Mouse (Mus musculus): ENCODE measurements at regions not wholly inside any gene's neighbourhood (a gene's known extent, or its start where the extent isn't known, plus 50 kb on each side); places are given as distances from the start of the nearest gene placed in this dataset.

DNA sequence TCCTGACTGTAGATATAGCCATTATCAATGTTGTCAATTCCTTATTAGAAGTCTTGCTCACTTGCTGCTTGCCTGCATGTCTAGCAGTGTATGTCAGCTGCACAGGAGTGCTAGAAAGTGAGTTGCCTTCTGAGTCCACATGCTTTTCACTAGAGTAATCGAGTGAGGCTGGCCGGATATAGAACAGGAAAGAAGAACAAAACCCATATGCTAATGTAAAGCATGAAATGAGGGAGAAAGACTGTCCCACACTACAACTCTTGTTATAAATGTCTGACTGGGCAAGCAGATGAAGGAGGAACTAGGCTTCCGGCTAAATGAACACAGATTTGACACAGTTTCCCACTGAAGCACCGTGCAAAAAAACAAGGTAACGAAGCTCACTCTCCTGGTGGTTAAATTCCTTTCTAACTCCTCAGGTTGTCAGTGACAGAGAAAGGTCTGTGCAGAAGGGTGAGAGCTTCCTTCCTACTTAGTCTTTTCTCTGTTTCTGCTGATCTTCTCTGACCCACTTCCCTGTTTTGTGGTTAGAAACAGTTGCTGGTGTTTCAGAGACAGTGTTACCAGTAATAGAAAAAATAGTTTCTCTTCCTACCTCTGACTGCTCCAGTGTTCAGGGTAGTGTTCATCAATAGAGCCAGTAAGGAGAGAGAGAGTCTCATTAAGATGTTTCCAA, 399.0 kb downstream of the Atp23 start:
- H3K36me3 ChIP-seq (ENCODE audit: control insufficient read depth, insufficient read depth, low read length) = no peaks in the 10 kb centered on the region
- ATAC-seq (ENCODE audit: low FRiP score, low read depth) (no peak), DNase-seq (ENCODE audit: low spot score) (no peak)
- 56% methylated on average over 5 of the region's 5 CpGs for WGBS
- no peak for TF ChIP-seq POLR2A (IDR thresholded peaks at IDR 0.05; ENCODE audit: borderline replicate concordance, extremely low read depth, insufficient read depth, insufficient read length)
- no peak overlapping the region for H3K4me3 ChIP-seq (replicated peaks; ENCODE audit: low read length)
- no peaks in the 10 kb centered on the region for H3K4me1 ChIP-seq (ENCODE audit: control insufficient read depth, insufficient read depth, low read length)
- no peaks in the 10 kb centered on the region for H3K9me3 ChIP-seq (ENCODE audit: control insufficient read depth, low read length)
- H3K27me3 ChIP-seq (ENCODE audit: control insufficient read depth, insufficient read depth, low read length) = no peaks in the 10 kb centered on the region
- no peak overlapping the region for H3K9ac ChIP-seq (ENCODE audit: low read depth, low read length, severe bottlenecking)
- no peak overlapping the region for H3K27ac ChIP-seq (replicated peaks; ENCODE audit: low read depth, low read length)
- no peak overlapping the region for H3K4me2 ChIP-seq (replicated peaks; ENCODE audit: low read depth, low read length, severe bottlenecking)

DNA sequence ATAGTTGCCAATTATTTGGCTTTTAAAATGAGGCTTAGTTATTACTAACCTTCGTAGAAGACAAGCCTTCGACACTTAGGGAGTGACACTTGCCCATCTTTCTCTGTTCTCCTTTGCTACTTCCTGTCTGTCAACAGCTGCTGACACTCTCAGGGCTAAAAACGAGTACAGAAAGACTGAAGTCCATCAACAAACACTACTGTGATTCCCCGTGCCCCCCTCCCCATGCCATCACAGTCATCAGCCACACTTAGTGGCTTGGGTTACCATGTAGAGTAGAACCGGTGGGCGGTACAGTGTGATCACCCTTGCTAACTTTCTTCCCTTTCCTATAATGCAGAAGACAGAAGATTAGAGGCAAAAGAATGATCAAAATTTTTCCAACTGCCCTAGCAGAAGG, 402.4 kb downstream of the Atp23 start:
- Histone ChIP-seq H3K27ac (replicated peaks; ENCODE audit: low read depth, low read length) (no peak overlapping the region), H3K4me3 (replicated peaks; ENCODE audit: low read length) (no peak overlapping the region), H3K9ac (ENCODE audit: low read depth, low read length, severe bottlenecking) (no peak overlapping the region), H3K4me2 (replicated peaks; ENCODE audit: low read depth, low read length, severe bottlenecking) (no peak overlapping the region), H3K9me3 (ENCODE audit: control insufficient read depth, low read length) (no peaks in the 10 kb centered on the region), H3K4me1 (ENCODE audit: control insufficient read depth, insufficient read depth, low read length) (no peaks in the 10 kb centered on the region), H3K36me3 (ENCODE audit: control insufficient read depth, insufficient read depth, low read length) (no peaks in the 10 kb centered on the region), H3K27me3 (ENCODE audit: control insufficient read depth, insufficient read depth, low read length) (no peaks in the 10 kb centered on the region)
- TF ChIP-seq POLR2A (IDR thresholded peaks at IDR 0.05; ENCODE audit: borderline replicate concordance, extremely low read depth, insufficient read depth, insufficient read length) = no peak
- 87% methylated on average over 6 of the region's 6 CpGs for WGBS
- no peak for DNase-seq (ENCODE audit: low spot score)
- no peak for ATAC-seq (ENCODE audit: low FRiP score, low read depth)

DNA sequence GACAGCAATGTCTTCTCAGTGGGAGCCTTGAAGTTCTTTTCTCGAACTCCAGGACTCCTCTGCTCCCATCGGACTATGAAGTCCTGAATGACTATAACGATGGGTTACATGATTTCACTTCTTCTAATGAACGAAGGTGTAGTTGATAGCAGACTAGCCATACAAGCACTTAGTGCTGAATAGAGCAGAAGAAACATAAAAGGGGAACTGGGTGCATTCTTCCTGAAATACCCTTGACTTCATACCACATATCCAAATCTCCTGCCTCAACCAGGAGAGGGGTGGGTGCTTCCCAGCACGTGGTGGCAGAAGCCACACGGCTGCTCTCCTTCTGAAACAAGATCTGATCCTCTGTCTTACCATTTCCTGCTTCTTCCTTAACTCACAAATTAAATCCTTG, 407.4 kb downstream of the Atp23 start:
- no peaks in the 10 kb centered on the region for H3K4me1 ChIP-seq (ENCODE audit: control insufficient read depth, insufficient read depth, low read length)
- no peaks in the 10 kb centered on the region for H3K9me3 ChIP-seq (ENCODE audit: control insufficient read depth, low read length)
- ATAC-seq (ENCODE audit: low FRiP score, low read depth) (no peak), DNase-seq (ENCODE audit: low spot score) (no peak)
- no peak overlapping the region for H3K4me3 ChIP-seq (replicated peaks; ENCODE audit: low read length)
- no peak overlapping the region for H3K27ac ChIP-seq (replicated peaks; ENCODE audit: low read depth, low read length)
- no peaks in the 10 kb centered on the region for H3K36me3 ChIP-seq (ENCODE audit: control insufficient read depth, insufficient read depth, low read length)
- no peak for TF ChIP-seq POLR2A (IDR thresholded peaks at IDR 0.05; ENCODE audit: borderline replicate concordance, extremely low read depth, insufficient read depth, insufficient read length)
- no peak overlapping the region for H3K9ac ChIP-seq (ENCODE audit: low read depth, low read length, severe bottlenecking)
- WGBS = 78% methylated on average over 6 of the region's 6 CpGs
- H3K4me2 ChIP-seq (replicated peaks; ENCODE audit: low read depth, low read length, severe bottlenecking) = no peak overlapping the region
- no peaks in the 10 kb centered on the region for H3K27me3 ChIP-seq (ENCODE audit: control insufficient read depth, insufficient read depth, low read length)

DNA sequence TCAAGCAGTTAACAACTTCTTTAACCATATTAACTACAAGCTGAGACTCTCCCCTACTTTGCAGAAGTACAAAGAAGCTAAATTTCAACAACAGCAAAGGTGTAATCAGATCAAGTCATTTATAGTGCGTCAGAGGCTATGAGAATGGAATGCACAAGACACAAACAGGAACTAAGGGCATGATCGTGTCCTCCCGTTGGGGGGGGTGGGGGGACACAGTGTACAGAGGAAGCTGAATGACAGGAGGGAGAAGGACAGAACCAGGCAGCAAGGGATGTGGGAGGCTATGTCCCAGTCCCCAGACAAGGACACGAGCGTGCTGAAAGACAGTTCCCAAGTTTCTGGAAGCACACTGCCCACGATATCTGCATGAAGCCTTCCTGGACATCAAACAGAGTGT, 408.9 kb downstream of the Atp23 start:
- no peaks in the 10 kb centered on the region for H3K27me3 ChIP-seq (ENCODE audit: control insufficient read depth, insufficient read depth, low read length)
- no peaks in the 10 kb centered on the region for H3K4me1 ChIP-seq (ENCODE audit: control insufficient read depth, insufficient read depth, low read length)
- no peak overlapping the region for H3K4me3 ChIP-seq (replicated peaks; ENCODE audit: low read length)
- ATAC-seq (ENCODE audit: low FRiP score, low read depth) (no peak), DNase-seq (ENCODE audit: low spot score) (no peak)
- H3K9ac ChIP-seq (ENCODE audit: low read depth, low read length, severe bottlenecking) = no peak overlapping the region
- H3K27ac ChIP-seq (replicated peaks; ENCODE audit: low read depth, low read length) = no peak overlapping the region
- 81% methylated on average over 6 of the region's 6 CpGs for WGBS
- no peak overlapping the region for H3K4me2 ChIP-seq (replicated peaks; ENCODE audit: low read depth, low read length, severe bottlenecking)
- no peaks in the 10 kb centered on the region for H3K9me3 ChIP-seq (ENCODE audit: control insufficient read depth, low read length)
- H3K36me3 ChIP-seq (ENCODE audit: control insufficient read depth, insufficient read depth, low read length) = no peaks in the 10 kb centered on the region
- TF ChIP-seq POLR2A (IDR thresholded peaks at IDR 0.05; ENCODE audit: borderline replicate concordance, extremely low read depth, insufficient read depth, insufficient read length) = no peak

DNA sequence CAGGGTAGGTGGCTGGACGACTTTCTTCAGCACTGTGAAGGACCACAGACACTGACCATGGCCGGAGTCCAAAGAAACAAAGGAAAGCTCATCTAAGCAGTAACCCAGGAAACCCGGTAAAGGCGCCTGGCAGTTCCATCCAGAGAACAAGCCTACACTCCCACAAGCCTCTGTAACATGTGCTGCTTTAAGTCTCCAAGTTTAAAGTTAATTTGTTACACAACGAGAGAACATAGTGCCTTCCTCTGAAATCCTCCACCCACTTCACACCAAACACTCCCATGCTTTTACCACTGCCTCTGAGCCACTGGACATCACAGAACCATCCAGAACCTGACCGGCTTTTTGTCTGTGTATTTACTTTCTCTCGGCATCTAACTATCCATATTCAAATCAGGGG, 416.0 kb downstream of the Atp23 start:
- 89% methylated on average over 7 of the region's 7 CpGs for WGBS
- no peak overlapping the region for H3K27ac ChIP-seq (replicated peaks; ENCODE audit: low read depth, low read length)

DNA sequence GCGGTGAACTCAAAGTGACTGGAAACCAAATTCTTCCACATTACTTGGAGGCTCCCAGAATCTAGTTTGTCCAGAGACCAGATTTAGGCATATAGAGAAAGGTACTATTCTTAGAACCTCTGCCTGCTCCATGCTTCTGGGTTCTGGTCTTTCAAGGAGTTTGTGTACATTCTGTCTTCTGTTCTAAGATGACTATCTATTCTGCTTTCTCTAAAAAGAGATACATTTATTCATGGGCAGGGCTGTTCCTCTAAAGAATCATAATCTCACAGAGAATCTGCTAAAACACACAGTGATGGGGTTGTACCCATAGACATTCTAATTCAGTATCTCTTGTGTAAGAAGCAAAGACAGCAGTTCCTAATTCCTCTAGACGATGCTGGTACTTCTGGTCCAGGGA, 417.7 kb downstream of the Atp23 start:
- H3K9ac ChIP-seq (ENCODE audit: low read depth, low read length, severe bottlenecking) = no peak overlapping the region
- no peak for DNase-seq (ENCODE audit: low spot score)
- H3K4me3 ChIP-seq (replicated peaks; ENCODE audit: low read length) = no peak overlapping the region
- H3K27ac ChIP-seq (replicated peaks; ENCODE audit: low read depth, low read length) = no peak overlapping the region
- no peaks in the 10 kb centered on the region for H3K9me3 ChIP-seq (ENCODE audit: control insufficient read depth, low read length)
- no peaks in the 10 kb centered on the region for H3K36me3 ChIP-seq (ENCODE audit: control insufficient read depth, insufficient read depth, low read length)
- no peak for ATAC-seq (ENCODE audit: low FRiP score, low read depth)
- no peaks in the 10 kb centered on the region for H3K27me3 ChIP-seq (ENCODE audit: control insufficient read depth, insufficient read depth, low read length)
- WGBS = 88% methylated on average over 2 of the region's 2 CpGs
- no peak for TF ChIP-seq POLR2A (IDR thresholded peaks at IDR 0.05; ENCODE audit: borderline replicate concordance, extremely low read depth, insufficient read depth, insufficient read length)
- H3K4me1 ChIP-seq (ENCODE audit: control insufficient read depth, insufficient read depth, low read length) = no peaks in the 10 kb centered on the region
- H3K4me2 ChIP-seq (replicated peaks; ENCODE audit: low read depth, low read length, severe bottlenecking) = no peak overlapping the region

More for the DNA sequence above, 416.0 kb downstream of the Atp23 start:
- Histone ChIP-seq H3K4me3 (replicated peaks; ENCODE audit: low read length) (no peak overlapping the region), H3K9me3 (ENCODE audit: control insufficient read depth, low read length) (no peaks in the 10 kb centered on the region), H3K9ac (ENCODE audit: low read depth, low read length, severe bottlenecking) (no peak overlapping the region), H3K36me3 (ENCODE audit: control insufficient read depth, insufficient read depth, low read length) (no peaks in the 10 kb centered on the region), H3K27me3 (ENCODE audit: control insufficient read depth, insufficient read depth, low read length) (no peaks in the 10 kb centered on the region), H3K4me2 (replicated peaks; ENCODE audit: low read depth, low read length, severe bottlenecking) (no peak overlapping the region), H3K4me1 (ENCODE audit: control insufficient read depth, insufficient read depth, low read length) (no peaks in the 10 kb centered on the region)
- DNase-seq (ENCODE audit: low spot score) (no peak), ATAC-seq (ENCODE audit: low FRiP score, low read depth) (no peak)
- no peak for TF ChIP-seq POLR2A (IDR thresholded peaks at IDR 0.05; ENCODE audit: borderline replicate concordance, extremely low read depth, insufficient read depth, insufficient read length)
